Mouse (Mus musculus) frontal cortex, postnatal 36 days (tissue): Measurements from ENCODE around the gene 6030408B16Rik.

Source experiments
- DNase-seq, 2 experiments: peaks; one replicate each; pipeline ENCODE4 v3.0.0; 2022; ENCODE audit warnings: low spot score in 2 of 2

The 6030408B16Rik gene

GRCm38 (mm10) chr15:101297988-101298387, 5.0 kb downstream of the 6030408B16Rik start:
- no peak for DNase-seq

GRCm38 (mm10) chr15:101298550-101298949, 5.5 kb downstream of the 6030408B16Rik start:
- DNase-seq: no peak

- DNase-seq: no peak
Observed at GRCm38 (mm10) chr15:101299480-101299960, 6.5 kb downstream of the 6030408B16Rik start.

GRCm38 (mm10) chr15:101300128-101300527, 7.1 kb downstream of the 6030408B16Rik start:
- DNase-seq: no peak

- DNase-seq: no peak
Observed at GRCm38 (mm10) chr15:101302201-101302600, 9.2 kb downstream of the 6030408B16Rik start.

GRCm38 (mm10) chr15:101303830-101304229, 10.8 kb downstream of the 6030408B16Rik start:
- DNase-seq: no peak

GRCm38 (mm10) chr15:101306459-101306858, 13.4 kb downstream of the 6030408B16Rik start:
- DNase-seq: peak; percentile 48 to 56

- no peak for DNase-seq
Observed at GRCm38 (mm10) chr15:101308440-101309348, 15.7 kb downstream of the 6030408B16Rik start.

GRCm38 (mm10) chr15:101309493-101309892, 16.5 kb downstream of the 6030408B16Rik start:
- no peak for DNase-seq

GRCm38 (mm10) chr15:101311087-101311770, 18.2 kb downstream of the 6030408B16Rik start:
- peak in 1 of 2 experiments; percentile 42 for DNase-seq

- no peak for DNase-seq
Observed at GRCm38 (mm10) chr15:101312006-101312405, 19.0 kb downstream of the 6030408B16Rik start.

- no peak for DNase-seq
Observed at GRCm38 (mm10) chr15:101315378-101315777, 22.4 kb downstream of the 6030408B16Rik start.

- peak; percentile 93 to 96 for DNase-seq
Observed at GRCm38 (mm10) chr15:101315832-101316231, 22.8 kb downstream of the 6030408B16Rik start.

GRCm38 (mm10) chr15:101316279-101316912, 23.4 kb downstream of the 6030408B16Rik start:
- DNase-seq: no peak

- DNase-seq: no peak
Observed at GRCm38 (mm10) chr15:101316913-101317813, 24.2 kb downstream of the 6030408B16Rik start.

GRCm38 (mm10) chr15:101317814-101318500, 24.9 kb downstream of the 6030408B16Rik start:
- no peak for DNase-seq

- no peak for DNase-seq
Observed at GRCm38 (mm10) chr15:101318889-101319765, 26.1 kb downstream of the 6030408B16Rik start.

GRCm38 (mm10) chr15:101320010-101320617, 27.1 kb downstream of the 6030408B16Rik start:
- no peak for DNase-seq

- no peak for DNase-seq
Observed at GRCm38 (mm10) chr15:101320618-101321041, 27.6 kb downstream of the 6030408B16Rik start.
